16 mouse cellular contexts compared by ENCODE assay signal in genomic region chr1:180757956-180758520, GRCm38 (mm10). TPM values are rescaled to one million over a fixed set of nuclear protein-coding genes. Genes with fewer than 3 reads are reported as not detected.
DNase-seq lines count a peak whose midpoint lies in the region; TF ChIP-seq lines count a peak whose summit lies in the region.
"Had no signal": no experiment of that assay in that cellular context is flagged by ENCODE, and none has a peak within 500 bp of the region (broad histone marks: within the 10 kb centered on the region; RNA-seq: fewer than 3 reads in every experiment).

No protein-coding gene starts in this region.

- no peak overlapping the region for H3K4me3 ChIP-seq in layer of hippocampus, adult 2 months
- H3K4me3 ChIP-seq: forebrain, embryonic 10.5 days; gastrocnemius, adult 2 months; left cerebral cortex, adult 2 months; midbrain, embryonic 15.5 days; neural tube, embryonic 13.5 days had no signal

- 42% methylated on average over 7 of the region's 7 CpGs for WGBS in large intestine, adult 2 months

- no peak overlapping the region for H3K27ac ChIP-seq in layer of hippocampus, adult 2 months
- H3K27ac ChIP-seq: forebrain, embryonic 10.5 days; gastrocnemius, adult 2 months; left cerebral cortex, adult 2 months; midbrain, embryonic 15.5 days; neural tube, embryonic 13.5 days had no signal

- peak; percentile 20 for DNase-seq in 3134 (ENCODE audit: extremely low read depth, insufficient read length, low spot score)
- peak; percentile 29 for DNase-seq in adrenal gland, adult 8-10 months
- DNase-seq in kidney, adult 18-20 months, result peak; percentile 57
- peak; percentile 93 for DNase-seq in large intestine, adult 2 months (ENCODE audit: low read depth, low spot score)
- DNase-seq in c-Kit-positive CD71-positive TER-119-positive erythroid progenitor cells, embryonic 14.5 days (ENCODE audit: low spot score), result no peak
- no peak for DNase-seq in embryo, embryonic 11 days
- DNase-seq in layer of hippocampus, adult 2 months (ENCODE audit: low spot score in 2 of 2), result no peak
- DNase-seq: cerebellum, adult 8-10 months; gastrocnemius, adult 2 months; heart, postnatal 4 days; lung, postnatal 4 days; thymus, postnatal 36 days had no signal

- no peak for TF ChIP-seq CTCF in layer of hippocampus, adult 2 months (conservative IDR thresholded peaks at IDR 0.05)

RNA-seq across cellular contexts. Expression of gene Acbd3, which starts 32.2 kb away (rescaled TPM):
- total RNA-seq in adrenal gland, adult 8-10 months (2022), result 10 to 100 TPM; 48.1 to 51.3 (median 50.6) TPM
- polyA plus RNA-seq in large intestine, adult 2 months (2012; rRNA removed), result 12.0 and 14.6 TPM in 2 replicates
- 10 to 100 TPM; 32.6 to 34.4 TPM for total RNA-seq in layer of hippocampus, adult 2 months (2021)

RNA-seq across cellular contexts. Expression of gene H3f3a, which starts 55.7 kb away (rescaled TPM):
- 100 to 1,000 TPM; 575 to 749 (median 648) TPM for total RNA-seq in adrenal gland, adult 8-10 months (2022)
- polyA plus RNA-seq in large intestine, adult 2 months (2012; rRNA removed), result 392 and 459 TPM in 2 replicates
- total RNA-seq in layer of hippocampus, adult 2 months (2021), result 100 to 1,000 TPM; 319 to 351 TPM

Comparison
In these comparisons a context has a peak if more than half of its experiments do, and no peak if none do; other contexts are left out.
1. DNase-seq: peak in 3134 (single experiment), adrenal gland, adult 8-10 months (single experiment), kidney, adult 18-20 months (single experiment) and large intestine, adult 2 months (single experiment); none in c-Kit-positive CD71-positive TER-119-positive erythroid progenitor cells, embryonic 14.5 days (single experiment), embryo, embryonic 11 days (single experiment) and layer of hippocampus, adult 2 months (0 of 2).